Mouse (Mus musculus) E14TG2a.4 (cell line): ENCODE measurements around the gene Atp11b.
A peak's percentile ranks its signal among the peaks of the same experiment; 100 is the strongest.

Source experiments
- H3K27me3 ChIP-seq: 2 replicates; pipeline ENCODE4 v1.6.1; 2014; ENCODE audit warnings: low read length, control low read depth; ENCODE audit not compliant: insufficient read depth
- H3K36me3 ChIP-seq: 2 replicates; pipeline ENCODE4 v1.6.1; 2014; ENCODE audit warnings: low read length, control low read depth; ENCODE audit not compliant: insufficient read depth
- H3K4me1 ChIP-seq: replicated peaks from 2 replicates; pipeline ENCODE4 v1.6.1; 2014; ENCODE audit warnings: low read depth, low read length, control low read depth
- H3K4me3 ChIP-seq: replicated peaks from 2 replicates; pipeline ENCODE4 v1.5.1; 2014; ENCODE audit warnings: mild to moderate bottlenecking, low read length
- H3K9me3 ChIP-seq: 2 replicates; pipeline ENCODE4 v1.6.1; 2014; ENCODE audit warnings: low read length, control low read depth
- CTCF ChIP-seq: conservative IDR thresholded peaks from 2 replicates; pipeline ENCODE4 v1.5.1; 2014; ENCODE audit warnings: low read length
- NANOG ChIP-seq: IDR thresholded peaks from 2 replicates; pipeline ENCODE4 v1.6.1; 2014; ENCODE audit warnings: borderline replicate concordance, low read length, mixed read lengths
- POU5F1 ChIP-seq: IDR thresholded peaks from 2 replicates; pipeline ENCODE4 v1.6.1; 2014; ENCODE audit warnings: low read length, borderline replicate concordance

The Atp11b gene

GRCm38 (mm10) chr3:35883267-35883666 lies 129.4 kb downstream of the Atp11b start:
- Histone ChIP-seq H3K36me3 (no peaks in the 10 kb centered on the region), H3K4me3 (no peak overlapping the region), H3K4me1 (peaks cover 20% of the 10 kb centered on the region), H3K27me3 (no peaks in the 10 kb centered on the region), H3K9me3 (no peaks in the 10 kb centered on the region)
- TF ChIP-seq CTCF, result 0 out of 2 replicates have a peak, but pooled peaks have one; percentile 3
- no peak for TF ChIP-seq POU5F1

- no peaks in the 10 kb centered on the region for H3K27me3 ChIP-seq
- H3K9me3 ChIP-seq, result no peaks in the 10 kb centered on the region
- H3K36me3 ChIP-seq, result no peaks in the 10 kb centered on the region
- TF ChIP-seq POU5F1, result no peak
- no peak for TF ChIP-seq NANOG
- no peak for TF ChIP-seq CTCF
- peaks cover 45% of the 10 kb centered on the region for H3K4me1 ChIP-seq
- no peak overlapping the region for H3K4me3 ChIP-seq
These were observed 135.6 kb downstream of the Atp11b start for GRCm38 (mm10) chr3:35889531-35889930.

GRCm38 (mm10) chr3:35891123-35891522 lies 137.2 kb downstream of the Atp11b start:
- no peaks in the 10 kb centered on the region for H3K27me3 ChIP-seq
- H3K4me1 ChIP-seq, result peaks cover 38% of the 10 kb centered on the region
- H3K9me3 ChIP-seq, result no peaks in the 10 kb centered on the region
- H3K4me3 ChIP-seq, result no peak overlapping the region
- no peaks in the 10 kb centered on the region for H3K36me3 ChIP-seq
- TF ChIP-seq CTCF (no peak), NANOG (no peak), POU5F1 (no peak)

- no peaks in the 10 kb centered on the region for H3K27me3 ChIP-seq
- peaks cover 26% of the 10 kb centered on the region for H3K4me1 ChIP-seq
- H3K36me3 ChIP-seq, result peaks cover 8% of the 10 kb centered on the region; the same call in 1 of the 2 replicates
- no peaks in the 10 kb centered on the region for H3K9me3 ChIP-seq
- TF ChIP-seq CTCF (no peak), POU5F1 (no peak), NANOG (no peak)
- H3K4me3 ChIP-seq, result no peak overlapping the region
These were observed 139.2 kb downstream of the Atp11b start for GRCm38 (mm10) chr3:35893156-35893555.

DNA sequence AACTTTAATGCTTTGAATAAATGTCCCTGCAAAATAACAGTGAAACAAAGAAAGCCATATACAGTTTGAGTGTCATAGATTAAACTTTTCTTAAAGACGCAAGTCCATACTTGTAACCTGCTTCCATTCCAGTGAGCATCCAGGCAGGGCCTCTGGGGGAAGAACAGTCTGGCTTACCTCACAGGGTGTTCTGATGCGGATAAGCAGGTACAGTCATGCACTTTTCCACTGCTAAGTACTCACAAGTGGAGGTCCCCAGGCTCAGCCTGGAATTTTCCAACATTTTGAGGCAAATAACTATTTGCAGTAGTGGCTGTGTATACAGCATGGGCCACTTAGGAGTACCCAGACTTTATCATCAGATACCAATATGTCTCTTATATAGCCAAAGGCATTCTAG lies 144.0 kb downstream of the Atp11b start:
- Histone ChIP-seq H3K27me3 (no peaks in the 10 kb centered on the region), H3K36me3 (peaks cover 16% of the 10 kb centered on the region), H3K9me3 (peaks cover 5% of the 10 kb centered on the region), H3K4me1 (peaks cover 5% of the 10 kb centered on the region; the same call in 1 of the 2 replicates), H3K4me3 (no peak overlapping the region)
- TF ChIP-seq CTCF (no peak), POU5F1 (no peak), NANOG (no peak)

DNA sequence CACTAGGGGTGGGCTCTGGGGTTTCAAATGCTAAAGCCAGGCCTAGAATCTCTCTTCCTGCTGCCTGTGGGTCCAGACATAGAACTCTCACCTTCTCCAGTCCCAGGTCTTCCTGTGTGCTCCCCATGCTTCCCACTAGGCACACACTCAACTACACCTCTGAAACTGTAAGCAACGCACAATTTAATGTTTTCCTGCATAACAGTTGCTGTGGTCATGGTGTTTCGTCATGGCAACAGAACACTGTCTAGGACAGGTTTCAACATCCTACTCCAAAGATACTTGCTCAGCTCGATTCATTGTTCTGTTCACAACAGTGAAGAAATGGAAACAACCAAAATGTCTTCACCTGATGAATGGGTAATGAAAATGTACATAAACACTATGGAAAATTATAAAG lies 145.2 kb downstream of the Atp11b start:
- no peak for TF ChIP-seq POU5F1
- TF ChIP-seq NANOG, result no peak
- TF ChIP-seq CTCF, result no peak
- Histone ChIP-seq H3K9me3 (peaks cover 5% of the 10 kb centered on the region), H3K4me1 (no peaks in the 10 kb centered on the region), H3K36me3 (peaks cover 20% of the 10 kb centered on the region), H3K4me3 (no peak overlapping the region), H3K27me3 (no peaks in the 10 kb centered on the region)

- Histone ChIP-seq H3K9me3 (peaks cover 5% of the 10 kb centered on the region), H3K36me3 (peaks cover 23% of the 10 kb centered on the region), H3K27me3 (no peaks in the 10 kb centered on the region), H3K4me1 (no peaks in the 10 kb centered on the region), H3K4me3 (no peak overlapping the region)
- TF ChIP-seq CTCF, result no peak
- no peak for TF ChIP-seq POU5F1
- TF ChIP-seq NANOG, result no peak
These were observed 146.8 kb downstream of the Atp11b start for GRCm38 (mm10) chr3:35900555-35901204.
